Mouse (Mus musculus) myocyte (in vitro differentiated cells): ENCODE data around the gene Col4a1.

Source experiments
- POLR2A ChIP-seq: IDR thresholded peaks from one replicate; pipeline ENCODE4 v1.6.1; 2011; ENCODE audit warnings: low read depth, mild to moderate bottlenecking, control low read depth, moderate library complexity; ENCODE audit not compliant: insufficient read length
- REST ChIP-seq: IDR thresholded peaks from one replicate; pipeline ENCODE4 v1.6.1; 2011; ENCODE audit warnings: mild to moderate bottlenecking, control low read depth, moderate library complexity; ENCODE audit not compliant: insufficient read depth, insufficient read length
- USF1 ChIP-seq: IDR thresholded peaks from one replicate; pipeline ENCODE4 v1.6.1; 2011; ENCODE audit warnings: low read depth, mild to moderate bottlenecking, control low read depth, moderate library complexity

- no peak for TF ChIP-seq USF1
- TF ChIP-seq POLR2A = no peak
- TF ChIP-seq REST = no peak
Observed at GRCm38 (mm10) chr8:11352514-11352913, 39.9 kb upstream of the Col4a1 start.
